Mouse (Mus musculus): Measurements from ENCODE around the gene B430305J03Rik. TPM values are rescaled to one million over a fixed set of nuclear protein-coding genes. Genes with fewer than 3 reads are reported as not detected.

B430305J03Rik gene
- total RNA-seq (2021), result 0.19 TPM in 1 of 2 replicates, not detected in the other
- long read RNA-seq, experiment 1, result 0 reads
- long read RNA-seq, experiment 2, result 0 reads

GRCm38 (mm10) chr3:61365779-61366373 is at the start of gene B430305J03Rik:
Gene B430305J03Rik, minus strand, starts transcription at chr3:61365951.
- peak; percentile 12 for DNase-seq

DNA sequence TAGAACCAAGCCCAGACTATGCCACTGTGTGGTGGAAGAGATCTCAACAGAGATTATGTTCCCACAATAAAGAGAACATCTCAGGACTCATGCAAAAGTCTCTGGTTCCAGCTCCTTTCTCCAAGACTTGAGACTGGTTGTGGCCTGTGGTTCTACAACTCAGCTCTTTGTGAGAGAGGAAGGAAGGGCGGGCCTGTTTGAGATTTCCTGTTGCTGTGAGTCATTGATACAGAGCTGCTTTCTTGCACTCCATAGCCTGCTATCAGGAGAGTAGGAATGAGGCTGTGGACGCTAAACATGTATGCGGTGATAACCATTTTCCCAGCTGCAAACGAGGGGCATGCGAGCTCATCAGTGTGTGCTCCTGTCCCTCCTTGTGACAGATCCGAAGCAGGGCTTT is 43.9 kb upstream of the B430305J03Rik start:
- DNase-seq, result no peak

DNA sequence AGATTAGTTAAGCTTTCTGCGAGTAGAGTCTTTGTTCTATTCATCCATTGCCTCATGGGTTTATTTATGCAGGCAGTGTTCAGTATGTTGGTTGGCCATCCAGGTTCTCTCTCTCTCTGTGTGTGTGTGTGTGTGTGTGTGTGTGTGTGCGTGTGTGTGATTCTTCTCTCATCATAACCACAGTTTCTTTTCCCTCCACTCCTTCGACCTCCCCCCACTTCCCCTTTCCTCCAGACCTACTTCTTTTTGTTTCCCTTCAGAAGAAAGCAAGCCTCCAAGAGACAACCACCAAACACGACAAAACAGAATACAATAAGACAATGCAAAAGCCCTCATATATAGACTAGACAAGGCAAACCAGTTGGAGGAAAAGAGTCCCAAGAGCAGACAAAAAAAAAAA is 41.2 kb upstream of the B430305J03Rik start:
- no peak for DNase-seq

DNA sequence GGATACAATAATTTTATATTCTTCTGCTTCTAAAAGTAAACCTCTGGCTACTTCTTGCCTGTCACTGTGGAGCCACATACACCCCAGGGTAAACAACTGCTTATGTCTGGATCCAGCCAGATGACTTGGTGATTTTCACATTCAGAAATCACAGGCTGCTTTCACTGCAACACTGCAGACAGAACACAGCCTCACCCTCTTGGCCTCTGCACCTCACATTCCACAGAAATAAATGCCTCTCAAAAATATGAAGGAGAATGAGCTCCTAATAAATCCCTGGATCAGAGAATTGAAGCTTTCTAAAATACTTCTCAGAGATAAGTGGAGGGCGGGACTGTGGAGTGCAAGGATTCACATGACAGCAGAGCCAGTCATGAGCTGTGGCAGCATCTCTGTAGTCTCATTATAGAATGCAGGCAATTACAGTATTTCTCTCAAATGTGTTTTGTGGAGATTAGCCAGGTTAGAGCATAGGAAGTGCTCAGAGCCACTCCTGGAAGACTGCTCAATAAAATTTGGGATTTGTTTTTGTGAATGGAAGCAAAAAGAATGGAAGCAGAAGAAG is 35.2 kb upstream of the B430305J03Rik start:
- DNase-seq, result no peak

DNA sequence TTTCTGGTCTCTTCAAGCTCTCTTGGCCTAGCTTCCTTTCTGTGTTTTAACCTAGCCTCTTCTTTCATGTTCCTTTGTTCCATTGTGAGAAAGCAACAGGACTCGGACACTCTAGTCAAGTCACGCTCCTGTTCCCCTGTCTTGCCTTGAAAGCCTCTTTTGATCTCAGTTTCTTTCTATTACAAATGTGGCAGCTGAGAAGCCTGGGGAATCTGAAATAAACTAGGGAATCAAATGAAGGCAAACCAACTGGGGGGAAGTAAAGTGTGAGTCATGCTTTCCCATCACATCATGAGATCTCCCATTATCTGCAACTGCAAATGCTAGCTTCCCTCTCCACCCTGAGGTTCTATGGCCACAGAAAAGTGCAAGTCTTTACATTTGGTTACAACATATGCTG is 31.0 kb upstream of the B430305J03Rik start:
- DNase-seq, result no peak

- DNase-seq, result no peak
These were observed 29.6 kb upstream of the B430305J03Rik start for GRCm38 (mm10) chr3:61395382-61395781.

GRCm38 (mm10) chr3:61393520-61393919 is 27.8 kb upstream of the B430305J03Rik start:
- no peak for DNase-seq

DNA sequence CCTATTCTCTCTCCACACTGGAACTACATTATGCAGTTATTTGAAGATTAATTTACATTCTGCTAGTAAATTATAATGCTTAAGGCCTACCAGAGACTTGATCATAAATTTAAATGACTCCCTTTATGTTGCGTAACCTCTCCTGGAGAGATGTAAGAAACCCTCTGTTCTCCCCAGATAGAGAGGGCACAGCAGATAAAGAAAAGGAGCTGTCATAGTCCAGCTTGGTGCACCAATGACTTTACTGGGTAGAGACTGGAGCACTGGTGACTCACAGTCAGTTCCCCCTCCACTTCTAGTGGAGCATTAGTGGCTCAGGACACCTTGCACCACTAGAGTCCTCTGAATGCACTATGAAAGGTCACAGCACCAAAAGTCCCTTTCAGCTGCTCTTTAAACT is 27.1 kb upstream of the B430305J03Rik start:
- no peak for DNase-seq

DNA sequence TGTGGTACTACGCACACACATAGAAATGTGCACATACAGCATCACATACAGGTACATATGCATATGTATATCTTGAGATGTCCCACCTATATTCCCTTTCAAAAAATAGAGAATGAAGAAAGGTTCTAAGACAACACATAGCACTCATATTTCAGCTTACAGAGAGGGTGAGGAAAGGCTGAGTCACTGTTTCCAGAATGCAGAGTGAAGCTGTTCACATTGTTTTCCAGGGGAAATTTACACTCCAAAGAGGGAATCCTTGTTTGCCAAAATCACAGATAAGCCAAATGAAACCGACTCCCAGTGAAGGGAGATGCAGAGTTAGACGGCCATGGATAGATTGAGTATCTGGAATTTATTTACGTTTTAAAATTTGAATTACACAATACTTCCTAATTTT is 25.8 kb upstream of the B430305J03Rik start:
- no peak for DNase-seq

DNA sequence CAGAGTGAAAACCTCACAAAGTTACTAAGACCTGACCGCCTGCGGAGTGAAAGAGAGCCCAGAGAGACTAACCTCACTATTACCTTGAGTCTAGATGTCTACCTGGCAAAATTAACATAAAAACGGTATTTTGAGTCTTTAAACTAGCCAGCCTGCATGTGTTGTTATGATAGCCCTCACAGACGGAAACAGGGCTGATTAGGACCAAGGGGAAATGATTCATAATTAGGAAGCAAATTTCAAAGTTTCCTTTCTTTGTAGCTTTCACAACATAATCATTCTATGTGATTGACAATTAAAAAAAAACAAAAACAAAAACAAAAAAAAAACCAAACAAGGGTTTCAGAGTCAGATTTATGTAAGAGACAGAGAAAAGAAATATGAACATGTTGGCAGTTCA is 20.6 kb upstream of the B430305J03Rik start:
- DNase-seq, result no peak

- no peak for DNase-seq
These were observed 10.2 kb upstream of the B430305J03Rik start for GRCm38 (mm10) chr3:61376001-61376400.

- no peak for DNase-seq
These were observed 2.7 kb upstream of the B430305J03Rik start for GRCm38 (mm10) chr3:61368446-61368845.

DNA sequence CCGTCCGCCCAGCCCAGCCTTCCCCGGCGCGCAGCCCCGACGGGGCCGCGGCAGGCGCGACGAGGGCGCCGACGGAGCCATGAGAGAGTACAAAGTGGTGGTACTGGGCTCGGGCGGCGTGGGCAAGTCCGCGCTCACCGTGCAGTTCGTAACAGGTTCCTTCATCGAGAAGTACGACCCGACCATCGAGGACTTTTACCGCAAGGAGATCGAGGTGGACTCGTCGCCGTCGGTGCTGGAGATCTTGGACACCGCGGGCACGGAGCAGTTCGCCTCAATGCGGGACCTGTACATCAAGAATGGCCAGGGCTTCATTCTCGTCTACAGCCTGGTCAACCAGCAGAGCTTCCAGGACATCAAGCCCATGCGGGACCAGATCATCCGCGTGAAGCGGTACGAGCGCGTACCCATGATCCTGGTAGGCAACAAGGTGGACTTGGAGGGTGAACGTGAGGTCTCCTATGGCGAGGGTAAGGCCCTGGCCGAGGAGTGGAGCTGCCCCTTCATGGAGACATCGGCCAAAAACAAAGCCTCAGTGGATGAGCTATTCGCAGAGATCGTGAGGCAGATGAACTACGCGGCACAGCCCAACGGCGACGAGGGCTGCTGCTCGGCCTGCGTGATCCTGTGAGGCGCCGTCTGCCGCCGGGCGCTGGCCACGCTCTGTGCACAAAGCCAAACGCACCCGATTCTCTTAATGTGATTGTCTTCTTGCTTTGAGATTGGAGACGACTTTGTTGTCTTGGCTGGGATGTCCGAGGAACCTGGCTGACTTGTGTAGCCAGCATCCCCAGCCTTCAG is 573 bp downstream of the B430305J03Rik start:
- peak; percentile 57 for DNase-seq

DNA sequence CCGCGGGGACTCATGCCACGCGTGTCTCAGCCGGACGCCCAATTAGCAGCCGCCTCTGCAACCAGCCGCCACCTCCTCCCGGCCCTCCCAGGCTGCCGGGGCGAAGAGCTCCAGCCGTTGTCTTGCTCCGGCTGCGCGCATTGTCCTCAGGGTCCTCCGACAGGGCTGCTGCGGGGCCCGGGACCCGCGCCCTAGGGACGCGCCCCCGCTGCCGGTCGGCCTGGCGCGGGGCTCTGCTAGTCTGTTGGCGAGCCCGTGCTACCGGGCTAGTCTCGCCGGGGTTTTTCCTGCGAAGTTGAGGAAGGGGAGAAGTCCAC is 1.1 kb downstream of the B430305J03Rik start:
- DNase-seq, result no peak

DNA sequence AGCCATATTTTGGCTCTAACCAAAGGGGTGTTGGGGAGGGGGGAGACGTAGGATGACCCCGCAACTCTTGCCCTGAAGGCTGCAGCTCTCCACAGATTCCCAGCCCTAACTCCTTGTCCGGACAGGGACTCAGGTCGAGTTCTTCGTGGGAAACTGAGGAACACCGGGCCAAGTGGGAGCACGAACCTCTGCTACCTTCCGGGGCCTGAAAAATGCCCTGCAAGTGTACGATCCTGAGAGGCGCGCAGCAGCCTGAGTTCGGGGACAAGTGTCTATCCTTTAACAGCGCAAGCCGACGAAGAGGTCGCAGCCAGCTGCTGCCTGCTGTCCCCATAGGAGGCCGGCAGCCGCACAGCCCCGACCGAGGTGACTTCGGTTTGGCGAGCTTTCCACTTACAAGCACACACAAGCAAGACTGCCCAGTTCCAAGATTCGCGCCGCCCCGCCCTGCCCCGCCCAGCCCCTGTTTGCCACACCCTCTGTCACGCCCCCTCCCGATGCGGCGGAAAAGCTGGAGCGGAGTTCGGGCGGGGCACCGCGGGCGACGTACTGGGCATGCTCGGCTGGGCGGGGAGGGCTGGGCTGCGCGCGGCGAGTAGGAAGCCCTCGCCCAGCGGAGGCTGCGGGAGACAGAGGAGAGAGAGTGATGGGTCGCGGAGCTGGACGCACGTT is 1.6 kb downstream of the B430305J03Rik start:
- DNase-seq, result peak; percentile 98

DNA sequence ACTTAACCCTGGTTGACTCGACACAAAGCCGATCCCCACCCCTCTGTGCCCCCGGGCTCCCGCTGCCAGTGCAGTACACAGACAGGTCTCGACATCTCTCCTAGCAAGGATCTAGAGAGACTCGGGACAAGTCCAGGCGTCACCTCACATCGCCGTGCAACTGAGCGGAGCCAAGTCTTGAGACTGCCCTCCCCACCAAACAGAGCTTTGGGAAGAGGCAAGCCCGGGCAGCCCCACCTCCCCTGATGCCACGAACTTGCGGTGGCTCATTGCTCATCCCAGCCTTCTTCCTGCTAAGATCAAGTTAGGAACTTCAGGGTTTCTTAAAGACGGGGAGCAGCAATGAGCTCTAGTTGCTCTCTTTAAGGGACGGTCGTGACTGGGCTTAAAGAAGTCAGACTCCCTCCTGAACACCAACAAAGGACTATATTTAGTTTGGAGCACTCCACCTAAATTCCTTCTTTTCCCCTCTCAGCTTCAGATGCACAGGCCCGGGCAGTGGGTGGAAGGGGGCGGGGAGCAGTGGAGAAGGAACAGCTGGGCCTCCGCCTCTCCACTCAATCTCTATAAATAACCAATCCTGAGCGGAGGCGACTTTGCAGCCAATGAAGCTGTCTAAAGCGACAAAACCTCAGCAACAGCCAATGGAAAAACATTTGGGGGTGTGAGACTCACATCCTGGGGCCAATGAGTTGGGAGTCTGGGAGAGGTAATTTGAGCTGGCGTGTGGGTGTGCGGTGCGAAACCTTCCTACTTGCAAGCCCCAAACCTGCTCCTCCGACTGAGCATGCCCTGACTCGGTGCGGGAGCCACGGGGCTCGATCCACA is 2.4 kb downstream of the B430305J03Rik start:
- DNase-seq, result peak; percentile 95

DNA sequence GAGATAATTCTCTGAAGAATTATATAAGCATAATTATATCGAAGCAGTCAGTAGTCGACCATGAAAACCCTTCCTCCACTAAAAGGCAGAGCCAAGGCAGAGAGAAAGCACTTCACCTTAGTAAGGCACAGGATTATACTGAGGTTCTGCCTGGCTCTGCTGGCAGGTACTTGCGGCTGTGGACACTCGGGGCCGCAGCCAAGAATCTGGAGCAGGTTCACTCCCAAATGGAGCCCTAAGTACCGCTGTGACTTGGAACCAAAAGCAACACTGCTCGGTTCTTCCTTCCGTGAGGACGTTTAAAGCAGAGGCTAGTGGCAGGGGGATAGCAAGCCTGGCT is 3.0 kb downstream of the B430305J03Rik start:
- DNase-seq, result no peak

DNA sequence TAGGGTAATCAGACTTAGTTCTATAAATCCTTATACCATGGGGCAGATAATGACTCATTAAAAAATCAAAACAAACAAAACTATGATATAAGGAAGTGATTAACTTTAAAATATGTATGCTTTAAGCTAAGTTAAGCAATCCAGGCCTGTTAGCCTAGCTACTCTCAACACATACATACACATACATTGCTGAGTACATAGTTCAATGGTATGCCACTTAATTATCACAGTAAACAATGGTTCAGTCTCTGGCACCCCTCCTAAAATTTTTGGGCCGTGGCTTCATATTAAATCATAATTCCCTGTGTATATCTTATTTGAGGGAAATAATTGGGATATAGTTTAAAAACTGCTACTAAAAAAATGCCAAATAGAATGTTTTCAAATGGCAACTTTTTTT is 4.4 kb downstream of the B430305J03Rik start, which contains the start of gene Rap2b:
TSS of gene Rap2b (plus strand) at position 301 of the 400 bp plus-strand sequence.
- DNase-seq, result no peak

GRCm38 (mm10) chr3:61358756-61359293 is 6.9 kb downstream of the B430305J03Rik start:
- no peak for DNase-seq

DNA sequence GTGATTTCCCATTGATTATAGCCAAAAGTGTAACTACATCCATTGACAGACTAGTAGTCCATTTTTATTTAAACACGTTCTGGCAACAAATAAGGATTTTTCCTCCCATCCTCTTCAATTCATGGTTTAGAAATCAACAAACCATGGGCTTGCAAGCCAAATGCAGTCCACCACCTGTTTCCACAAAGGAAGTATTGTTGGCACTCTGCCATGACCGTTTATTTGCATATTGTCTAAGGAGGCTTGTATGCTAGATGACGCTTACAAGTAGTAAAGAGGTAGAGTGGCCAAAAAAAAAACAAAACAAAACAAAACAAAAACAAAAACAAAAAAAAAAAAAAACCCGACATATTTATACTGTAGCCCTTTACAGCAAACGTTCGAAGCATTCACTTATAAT is 7.6 kb downstream of the B430305J03Rik start:
- no peak for DNase-seq

DNA sequence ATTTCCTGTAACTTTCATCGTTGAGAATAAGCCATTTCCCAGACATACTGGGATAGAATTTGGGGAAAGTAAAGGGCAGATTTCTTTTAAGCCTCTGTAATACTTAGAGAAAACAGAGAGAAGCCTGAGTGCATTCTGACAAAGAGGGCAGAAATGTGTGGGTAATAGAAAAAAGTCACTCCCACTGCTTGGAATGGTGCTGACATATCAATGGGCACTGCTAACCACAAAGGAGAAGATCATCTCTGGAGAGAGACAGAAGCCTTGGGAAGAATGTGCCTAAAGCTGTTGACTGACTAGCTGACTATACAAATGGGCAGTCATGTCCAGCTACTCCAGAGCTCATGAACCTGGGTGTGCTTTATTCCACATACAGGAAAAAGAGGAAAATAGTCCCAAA is 10.3 kb downstream of the B430305J03Rik start:
- no peak for DNase-seq

DNA sequence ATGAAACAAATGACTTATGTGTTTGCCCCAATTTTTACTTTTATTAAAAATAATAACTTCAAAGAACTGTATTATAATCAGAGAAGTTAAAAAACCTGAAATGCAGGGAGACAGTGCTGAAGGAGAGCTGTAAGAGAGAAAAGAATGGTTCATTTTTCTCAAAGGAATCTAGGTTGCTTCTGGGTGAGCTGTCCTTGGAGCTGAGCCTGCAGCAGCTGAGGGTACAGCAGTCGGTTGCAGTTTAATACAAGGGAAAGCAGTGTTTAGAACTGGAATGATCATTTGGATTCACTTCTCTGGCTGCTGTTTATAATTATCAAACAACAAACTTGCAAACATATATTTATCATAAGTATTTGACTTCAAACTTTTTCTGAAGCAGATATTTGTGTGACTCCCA is 16.3 kb downstream of the B430305J03Rik start:
- no peak for DNase-seq

Measured in adrenal gland, postnatal 14 days (tissue).